Mouse (Mus musculus) neural tube, embryonic 14.5 days (tissue): ENCODE data around the gene Abhd14a. TPM values are rescaled to one million over a fixed set of nuclear protein-coding genes. Genes with fewer than 3 reads are reported as not detected.
"Not testable (repeated sequence)": the region's sequence is repeated elsewhere in the genome, so short reads cannot be mapped to it uniquely, and the experiment has no call there.

ENCODE experiments used
- ATAC-seq: fragments of 200-750 bp; cut with Nextera tagmentation; 2 replicates; pipeline ENCODE4 v1.8.0; 2017; ENCODE audit warnings: low read depth, mild to moderate bottlenecking, moderate TSS enrichment, moderate library complexity
- H3K27ac ChIP-seq: fragments of 300-500 bp; sonication (generic); 2 replicates; pipeline ENCODE4 v1.5.1; 2014; ENCODE audit warnings: low read depth, mild to moderate bottlenecking, control low read depth, low read length, moderate library complexity, mixed read lengths
- H3K27me3 ChIP-seq: fragments of 300-500 bp; sonication (generic); 2 replicates; pipeline ENCODE4 v1.6.1; 2014; ENCODE audit warnings: low read length; ENCODE audit not compliant: control insufficient read depth, insufficient read depth
- H3K36me3 ChIP-seq: fragments of 300-500 bp; sonication (generic); 2 replicates; pipeline ENCODE4 v1.6.1; 2014; ENCODE audit warnings: low read length, mixed read lengths; ENCODE audit not compliant: control insufficient read depth, insufficient read depth
- H3K4me1 ChIP-seq: fragments of 300-500 bp; sonication (generic); 2 replicates; pipeline ENCODE4 v1.6.1; 2014; ENCODE audit warnings: low read length; ENCODE audit not compliant: control insufficient read depth, insufficient read depth
- H3K4me2 ChIP-seq: fragments of 300-500 bp; sonication (generic); 2 replicates; pipeline ENCODE4 v1.6.1; 2014; ENCODE audit warnings: mild to moderate bottlenecking, low read depth, low read length, control low read depth
- H3K4me3 ChIP-seq: fragments of 300-500 bp; sonication (generic); 2 replicates; pipeline ENCODE4 v1.5.1; 2014; ENCODE audit warnings: low read depth, low read length, control low read depth, mixed read lengths
- H3K9ac ChIP-seq: fragments of 300-500 bp; sonication (generic); replicated peaks from 2 replicates; pipeline ENCODE4 v1.6.1; 2014; ENCODE audit warnings: low read depth, mild to moderate bottlenecking, control low read depth, low read length, mixed read lengths
- H3K9me3 ChIP-seq: fragments of 300-500 bp; sonication (generic); 2 replicates; pipeline ENCODE4 v1.6.1; 2016; ENCODE audit warnings: low read length; ENCODE audit not compliant: control insufficient read depth
- WGBS: fragments of 180-500 bp; shearing (Covaris S2); extraction: QIAGEN DNeasy Blood & Tissue Kit; methylation state at CpG from one replicate; pipeline ENCODE4 v1.1.7; 2014; 5-methylcytosine and 5-hydroxymethylcytosine counted together
- polyA plus RNA-seq: library from polyadenylated mRNA; unstranded; fragments of >200 nt; fragmentation: Nextera tagmentation; extraction: Ambion mirVana; gene quantifications from 2 replicates; pipeline ENCODE4 v1.2.1, GENCODE M21; 2014

Gene Abhd14a
- 59.5 and 66.9 TPM in 2 replicates for polyA plus RNA-seq

DNA sequence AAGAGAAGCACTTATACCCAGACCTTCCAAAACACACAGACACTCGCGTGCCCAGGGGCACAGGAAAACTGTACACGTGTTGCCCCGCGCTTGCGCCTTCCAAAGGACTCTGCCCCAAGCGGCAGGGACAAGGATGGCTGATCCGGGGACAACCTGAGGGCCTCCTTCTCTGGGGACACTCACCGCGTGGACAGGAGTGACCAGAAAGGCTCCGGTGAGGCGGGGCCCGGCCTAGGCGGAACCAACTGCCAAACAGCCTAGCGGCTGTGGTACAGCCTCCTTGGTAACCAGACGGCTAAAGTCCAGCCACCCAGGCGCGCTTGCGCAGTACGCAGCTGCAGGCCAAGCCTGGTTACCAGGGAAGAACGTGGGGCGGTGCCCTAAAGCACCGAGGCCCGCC is at the start of gene Abhd14a, which contains the start of gene Abhd14b:
Abhd14a (minus strand) TSS at position 331 of the 400 bp plus-strand sequence.
Abhd14b (plus strand) TSS at position 112 of the 400 bp plus-strand sequence.
- Histone ChIP-seq H3K9ac (peak within 1 kb of the TSS; percentile 58), H3K27me3 (no peaks in the 10 kb centered on the region), H3K36me3 (no peaks in the 10 kb centered on the region), H3K4me1 (peaks cover 18% of the 10 kb centered on the region), H3K9me3 (no peaks in the 10 kb centered on the region), H3K4me2 (peak within 1 kb of the TSS; percentile 78), H3K4me3 (peak within 1 kb of the TSS; percentile 53), H3K27ac (peak within 1 kb of the TSS; percentile 70)
- ATAC-seq: peak; percentile 78
- 0% methylated on average over 24 of the region's 24 CpGs for WGBS

DNA sequence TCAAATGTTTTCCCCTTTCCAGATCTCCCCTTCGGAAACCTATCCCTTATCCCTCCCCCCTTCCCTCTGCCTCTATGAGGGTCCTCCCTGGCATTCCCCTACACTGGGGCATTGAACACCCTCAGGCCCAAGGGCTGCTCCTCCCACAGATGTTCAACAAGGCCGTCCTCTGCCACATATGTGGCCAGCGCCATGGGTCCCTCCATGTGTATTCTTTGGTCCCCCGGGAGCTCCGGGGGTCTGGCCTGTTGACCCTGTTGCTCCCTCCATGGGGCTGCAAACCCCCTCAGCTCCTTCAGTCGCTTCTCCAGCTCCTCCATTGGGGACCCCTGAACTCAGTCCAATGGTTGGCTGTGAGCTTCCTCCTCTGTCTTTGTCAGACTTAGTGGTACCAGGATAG is 40.1 kb upstream of the Abhd14a start:
- H3K4me1 ChIP-seq, H3K4me2 ChIP-seq, H3K9ac ChIP-seq, H3K9me3 ChIP-seq, ATAC-seq, H3K27ac ChIP-seq, H3K4me3 ChIP-seq, H3K27me3 ChIP-seq, H3K36me3 ChIP-seq: not testable (repeated sequence)
- 89% methylated on average over 6 of the region's 6 CpGs for WGBS

DNA sequence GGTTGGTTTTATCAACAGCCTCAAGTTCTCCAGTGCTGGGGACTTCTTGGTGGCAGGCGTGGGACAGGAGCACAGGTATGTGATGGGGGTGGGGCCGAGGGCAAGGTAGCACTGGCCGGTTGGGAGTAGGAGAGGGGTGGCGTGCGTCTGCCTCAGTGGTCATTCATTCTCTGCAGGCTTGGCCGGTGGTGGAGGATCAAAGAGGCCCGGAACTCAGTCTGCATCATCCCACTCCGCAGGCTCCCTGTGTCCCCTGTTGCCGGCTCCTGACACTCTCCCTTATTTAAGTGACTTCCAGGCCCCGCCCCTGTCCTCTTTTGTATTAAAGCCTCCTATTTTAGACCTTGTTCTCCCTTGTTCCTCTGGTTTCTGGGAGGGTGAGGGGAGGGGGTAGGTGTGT is 37.6 kb upstream of the Abhd14a start:
- Histone ChIP-seq H3K27ac (no peak overlapping the region), H3K36me3 (peaks cover 10% of the 10 kb centered on the region), H3K9ac (no peak overlapping the region), H3K4me1 (no peaks in the 10 kb centered on the region), H3K4me3 (no peak overlapping the region), H3K4me2 (no peak overlapping the region), H3K27me3 (no peaks in the 10 kb centered on the region), H3K9me3 (no peaks in the 10 kb centered on the region)
- 76% methylated on average over 10 of the region's 10 CpGs for whole genome bisulfite sequencing
- ATAC-seq: no peak

DNA sequence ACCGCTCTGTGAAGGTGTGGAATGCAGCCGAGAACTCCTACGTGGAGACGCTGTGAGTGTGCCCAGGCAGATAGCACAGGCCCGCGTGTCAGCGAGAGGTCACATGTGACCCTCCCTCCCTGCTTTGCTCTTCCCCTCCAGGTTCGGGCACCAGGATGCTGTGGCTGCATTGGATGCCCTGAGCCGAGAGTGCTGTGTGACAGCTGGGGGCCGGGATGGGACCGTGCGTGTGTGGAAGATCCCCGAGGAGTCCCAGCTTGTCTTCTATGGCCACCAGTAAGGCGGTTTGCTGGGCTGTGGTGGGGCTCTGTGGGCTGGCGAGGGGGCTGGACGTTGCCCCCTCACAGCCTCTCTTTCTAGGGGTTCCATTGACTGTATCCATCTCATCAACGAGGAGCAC is 36.1 kb upstream of the Abhd14a start:
- Histone ChIP-seq H3K4me3 (no peak overlapping the region), H3K9me3 (no peaks in the 10 kb centered on the region), H3K4me1 (no peaks in the 10 kb centered on the region), H3K4me2 (no peak overlapping the region), H3K9ac (no peak overlapping the region), H3K36me3 (peaks cover 10% of the 10 kb centered on the region), H3K27me3 (no peaks in the 10 kb centered on the region), H3K27ac (no peak overlapping the region)
- ATAC-seq: no peak
- 95% methylated on average over 17 of the region's 17 CpGs for WGBS

DNA sequence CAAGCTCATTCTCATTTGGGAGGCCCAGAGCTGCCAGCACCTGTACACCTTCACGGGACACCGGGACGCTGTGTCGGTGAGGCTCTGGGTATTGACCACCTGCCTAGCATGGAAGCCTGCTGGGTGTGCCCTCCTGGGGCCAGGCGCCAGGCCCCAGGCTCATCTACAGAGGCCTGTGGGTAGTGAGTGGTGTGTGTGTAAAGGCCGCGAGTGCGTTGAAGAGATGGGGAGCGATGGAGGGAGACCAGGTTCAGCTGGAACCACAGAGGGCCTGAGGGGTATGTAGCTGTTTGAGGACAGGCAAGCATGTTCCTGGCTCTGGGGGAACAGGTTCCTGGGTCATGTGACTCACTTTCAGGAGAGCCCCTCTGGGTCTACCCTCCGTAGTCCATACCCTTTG is 35.7 kb upstream of the Abhd14a start:
- Histone ChIP-seq H3K27ac (no peak overlapping the region), H3K9ac (no peak overlapping the region), H3K4me1 (peaks cover 1% of the 10 kb centered on the region), H3K36me3 (peaks cover 10% of the 10 kb centered on the region), H3K9me3 (no peaks in the 10 kb centered on the region), H3K4me2 (no peak overlapping the region), H3K27me3 (no peaks in the 10 kb centered on the region), H3K4me3 (no peak overlapping the region)
- WGBS: 94% methylated on average over 10 of the region's 10 CpGs
- ATAC-seq: no peak

DNA sequence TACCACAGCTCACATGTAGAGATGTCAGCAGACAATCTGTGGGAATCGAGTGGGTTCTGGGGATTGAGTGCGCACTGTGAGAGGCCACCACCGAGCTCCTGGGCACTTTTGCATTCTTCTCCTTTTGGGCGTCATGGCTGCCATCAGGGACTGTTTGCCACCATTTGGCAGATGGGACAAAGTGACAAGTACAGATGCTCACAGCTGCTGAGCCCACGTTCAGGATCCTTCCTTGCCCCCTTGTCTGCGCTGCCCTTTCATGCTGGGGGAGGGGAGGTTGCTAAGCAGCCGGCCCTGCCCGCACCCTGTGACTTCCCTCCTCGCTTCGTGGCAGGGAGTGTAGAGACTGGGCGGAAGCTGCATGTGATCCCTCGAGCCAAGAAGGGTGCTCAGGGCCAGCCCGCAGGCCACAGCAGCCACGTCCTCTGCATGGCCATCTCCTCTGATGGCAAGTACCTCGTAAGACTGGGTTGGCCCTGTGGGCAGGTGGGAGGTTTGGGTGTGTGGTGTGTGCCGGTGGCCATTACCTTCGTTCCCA is 35.2 kb upstream of the Abhd14a start:
- Histone ChIP-seq H3K4me1 (peaks cover 6% of the 10 kb centered on the region), H3K4me3 (no peak overlapping the region), H3K27ac (no peak overlapping the region), H3K9ac (no peak overlapping the region), H3K36me3 (peaks cover 10% of the 10 kb centered on the region), H3K4me2 (no peak overlapping the region), H3K9me3 (no peaks in the 10 kb centered on the region), H3K27me3 (no peaks in the 10 kb centered on the region)
- ATAC-seq: no peak
- WGBS: 92% methylated on average over 17 of the region's 17 CpGs

DNA sequence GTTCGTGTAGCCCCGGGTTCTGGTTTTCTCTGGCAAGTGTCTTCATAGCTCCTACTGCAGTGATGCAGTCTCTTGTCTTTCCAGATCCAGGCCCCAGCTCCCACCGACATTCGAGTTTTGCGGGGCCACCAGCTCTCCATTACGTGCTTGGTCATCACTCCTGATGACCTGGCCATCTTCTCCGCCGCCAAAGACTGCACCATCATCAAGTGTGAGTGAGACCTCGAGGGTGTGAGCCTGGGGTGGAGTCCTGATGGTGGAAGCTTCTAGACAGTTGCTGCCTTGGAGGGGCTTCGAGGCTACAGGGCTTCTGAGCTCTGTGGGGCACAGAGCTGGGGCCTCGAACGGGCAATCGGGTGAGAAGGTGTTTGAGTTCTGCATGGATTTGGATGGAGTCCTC is 34.2 kb upstream of the Abhd14a start:
- H3K36me3 ChIP-seq: peaks cover 10% of the 10 kb centered on the region
- H3K4me3 ChIP-seq: no peak overlapping the region
- no peak overlapping the region for H3K4me2 ChIP-seq
- WGBS: 97% methylated on average over 13 of the region's 13 CpGs
- no peak overlapping the region for H3K27ac ChIP-seq
- no peak for ATAC-seq
- no peaks in the 10 kb centered on the region for H3K27me3 ChIP-seq
- no peaks in the 10 kb centered on the region for H3K9me3 ChIP-seq
- peaks cover 6% of the 10 kb centered on the region for H3K4me1 ChIP-seq
- no peak overlapping the region for H3K9ac ChIP-seq

DNA sequence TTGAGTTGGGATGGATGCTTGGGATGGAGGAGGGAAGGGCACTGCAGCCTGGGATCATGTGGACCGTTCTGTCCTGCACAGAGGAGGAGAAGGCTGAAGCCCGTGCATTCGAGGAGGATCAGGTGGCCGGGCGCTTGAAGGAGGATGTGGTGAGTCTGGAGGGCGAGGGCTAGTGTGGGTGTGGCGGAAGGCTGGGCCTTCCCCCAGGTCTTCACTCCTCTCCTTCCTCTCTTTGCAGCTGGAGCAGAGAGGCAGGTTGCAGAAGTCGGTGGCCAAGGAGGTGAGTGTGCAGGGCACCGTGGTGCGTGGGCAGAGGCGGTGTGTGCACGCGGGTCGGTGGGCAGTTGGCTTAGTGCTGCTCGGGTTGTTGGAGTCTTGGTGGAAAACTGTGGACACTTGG is 33.6 kb upstream of the Abhd14a start:
- H3K27me3 ChIP-seq: no peaks in the 10 kb centered on the region
- H3K9ac ChIP-seq: no peak overlapping the region
- 94% methylated on average over 15 of the region's 15 CpGs for WGBS
- H3K9me3 ChIP-seq: no peaks in the 10 kb centered on the region
- peaks cover 6% of the 10 kb centered on the region for H3K4me1 ChIP-seq
- no peak overlapping the region for H3K27ac ChIP-seq
- no peak for ATAC-seq
- no peak overlapping the region for H3K4me2 ChIP-seq
- H3K4me3 ChIP-seq: no peak overlapping the region
- H3K36me3 ChIP-seq: peaks cover 10% of the 10 kb centered on the region

DNA sequence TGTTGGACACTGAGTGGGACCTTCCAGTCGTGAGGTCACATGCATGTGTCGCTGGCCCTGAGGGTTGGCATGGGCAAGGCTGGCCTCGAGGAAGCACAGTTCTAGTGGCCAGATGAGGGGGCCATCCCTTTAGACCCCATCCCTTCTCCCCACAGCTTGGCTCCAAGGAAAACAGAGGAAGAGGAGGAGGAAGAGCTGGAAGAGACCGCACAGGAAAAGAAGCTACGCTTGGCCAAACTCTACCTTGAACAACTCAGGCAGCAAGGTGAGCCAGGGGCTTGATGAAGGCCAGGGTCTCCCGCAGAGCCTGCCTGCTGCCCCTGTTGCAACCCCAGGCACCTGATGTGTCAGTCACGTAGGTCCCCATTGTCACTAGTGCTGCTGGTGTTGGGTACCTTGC is 33.1 kb upstream of the Abhd14a start:
- H3K27ac ChIP-seq: no peak overlapping the region
- H3K4me2 ChIP-seq: no peak overlapping the region
- ATAC-seq: no peak
- H3K9me3 ChIP-seq: no peaks in the 10 kb centered on the region
- no peak overlapping the region for H3K4me3 ChIP-seq
- peaks cover 6% of the 10 kb centered on the region for H3K4me1 ChIP-seq
- no peak overlapping the region for H3K9ac ChIP-seq
- H3K27me3 ChIP-seq: no peaks in the 10 kb centered on the region
- H3K36me3 ChIP-seq: peaks cover 10% of the 10 kb centered on the region
- 92% methylated on average over 7 of the region's 7 CpGs for WGBS
